7 mouse cellular contexts compared by ENCODE assay signal in the genomic region with DNA sequence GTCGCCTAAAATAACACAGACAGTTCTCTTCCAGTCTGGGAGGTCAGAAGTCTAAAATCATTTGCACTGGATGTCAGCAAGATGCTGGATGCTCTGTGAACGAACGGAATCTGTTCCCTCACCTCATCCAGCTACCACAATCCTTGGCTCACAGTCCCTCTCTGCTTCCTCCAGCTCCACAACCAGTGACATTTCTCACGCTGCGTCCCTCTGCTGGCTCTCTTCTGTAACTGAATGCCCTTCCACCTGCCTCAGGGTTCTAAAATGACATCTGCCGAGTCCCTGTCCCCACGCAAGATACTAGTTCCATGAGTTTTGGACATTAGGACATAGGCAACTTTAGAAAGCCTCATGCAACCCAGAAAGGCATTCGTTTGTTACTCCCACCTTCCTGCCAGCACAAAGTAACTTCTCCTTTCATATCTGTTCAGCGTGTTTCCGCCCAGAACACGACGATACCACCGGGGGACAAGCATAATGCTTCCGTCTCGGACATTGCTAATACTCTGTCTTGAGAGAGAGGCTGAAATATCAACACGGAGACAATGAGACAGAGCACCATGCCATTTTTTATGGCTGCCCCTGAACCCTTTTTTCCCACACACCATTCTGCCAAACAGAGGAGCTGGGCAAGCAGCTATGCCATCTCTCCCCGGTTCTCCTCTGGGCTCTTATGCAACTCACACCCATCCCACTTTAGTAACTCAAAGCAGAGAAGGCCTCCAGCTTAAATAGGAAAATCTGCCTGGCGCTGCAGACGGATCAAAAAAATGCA. TPM values are rescaled to one million over a fixed set of nuclear protein-coding genes. Genes with fewer than 3 reads are reported as not detected.
DNase-seq lines count a peak whose midpoint lies in the region; ATAC-seq and TF ChIP-seq lines count a peak whose summit lies in the region.

No protein-coding gene starts in this region.

- WGBS in kidney, embryonic 16.5 days = 64% methylated on average over 19 of the region's 19 CpGs
- 56% methylated on average over 19 of the region's 19 CpGs for WGBS in intestine, embryonic 16.5 days
- WGBS in stomach, postnatal 0 days = 54% methylated on average over 19 of the region's 19 CpGs

- H3K27me3 ChIP-seq in kidney, embryonic 16.5 days (ENCODE audit: insufficient read depth, low read length) = no peaks in the 10 kb centered on the region
- no peaks in the 10 kb centered on the region for H3K27me3 ChIP-seq in intestine, embryonic 16.5 days (replicated peaks; ENCODE audit: control insufficient read depth, insufficient read depth, low read length)
- H3K27me3 ChIP-seq in stomach, postnatal 0 days (ENCODE audit: control insufficient read depth, insufficient read depth, low read length) = no peaks in the 10 kb centered on the region

- DNase-seq in kidney, adult 18-20 months = no peak
- peak; percentile 9 to 13 for DNase-seq in B cell, adult 2 months
- DNase-seq in adipocyte (ENCODE audit: low spot score) (peak; percentile 6), liver (no peak)
- no peak for DNase-seq in stomach, postnatal 0 days (ENCODE audit: low spot score)

- TF ChIP-seq EP300 in stomach, postnatal 0 days (optimal IDR thresholded peaks at IDR 0.05) = no peak

- H3K4me3 ChIP-seq in kidney, embryonic 16.5 days (ENCODE audit: low read length) = no peak overlapping the region
- no peak overlapping the region for H3K4me3 ChIP-seq in intestine, embryonic 16.5 days (ENCODE audit: low read length)
- no peak overlapping the region for H3K4me3 ChIP-seq in stomach, postnatal 0 days (ENCODE audit: low read depth, low read length)

- peaks cover 38% of the 10 kb centered on the region for H3K4me1 ChIP-seq in kidney, embryonic 16.5 days (ENCODE audit: insufficient read depth, low read length)
- H3K4me1 ChIP-seq in intestine, embryonic 16.5 days (ENCODE audit: control insufficient read depth, insufficient read depth, low read length) = peaks cover 25% of the 10 kb centered on the region
- 0 out of 2 replicates have a peak, but pooled peaks cover 11% of the 10 kb centered on the region for H3K4me1 ChIP-seq in stomach, postnatal 0 days (replicated peaks; ENCODE audit: control insufficient read depth, insufficient read depth)

- peak; percentile 42 for TF ChIP-seq CTCF in stomach, postnatal 0 days (IDR thresholded peaks at IDR 0.05; ENCODE audit: low read depth)

- peak overlapping the region; percentile 41 for H3K27ac ChIP-seq in kidney, embryonic 16.5 days (ENCODE audit: low read length)
- H3K27ac ChIP-seq in intestine, embryonic 16.5 days (ENCODE audit: low read length) = peak overlapping the region; percentile 78
- H3K27ac ChIP-seq in stomach, postnatal 0 days (replicated peaks) = peak overlapping the region; percentile 71; the same call in 1 of the 2 replicates

- no peaks in the 10 kb centered on the region for H3K9me3 ChIP-seq in kidney, embryonic 16.5 days (ENCODE audit: low read length)
- no peaks in the 10 kb centered on the region for H3K9me3 ChIP-seq in intestine, embryonic 16.5 days (ENCODE audit: control insufficient read depth, low read length)
- H3K9me3 ChIP-seq in stomach, postnatal 0 days (ENCODE audit: control insufficient read depth, low read length) = no peaks in the 10 kb centered on the region

- no peak for ATAC-seq in kidney, embryonic 16.5 days (ENCODE audit: low FRiP score, low TSS enrichment)
- no peak for ATAC-seq in intestine, embryonic 16.5 days
- no peak for ATAC-seq in stomach, postnatal 0 days (ENCODE audit: low FRiP score, low TSS enrichment)

- H3K36me3 ChIP-seq in kidney, embryonic 16.5 days (ENCODE audit: insufficient read depth, low read length) = no peaks in the 10 kb centered on the region
- H3K36me3 ChIP-seq in intestine, embryonic 16.5 days (ENCODE audit: control insufficient read depth, insufficient read depth, low read length) = no peaks in the 10 kb centered on the region
- no peaks in the 10 kb centered on the region for H3K36me3 ChIP-seq in stomach, postnatal 0 days (ENCODE audit: control insufficient read depth, insufficient read depth, low read length)

- H3K4me2 ChIP-seq in kidney, embryonic 16.5 days (replicated peaks; ENCODE audit: low read depth, low read length) = no peak overlapping the region
- no peak overlapping the region for H3K4me2 ChIP-seq in intestine, embryonic 16.5 days (ENCODE audit: low read depth, low read length)
- H3K4me2 ChIP-seq in stomach, postnatal 0 days (replicated peaks; ENCODE audit: low read depth) = no peak overlapping the region

- no peak overlapping the region for H3K9ac ChIP-seq in kidney, embryonic 16.5 days (replicated peaks; ENCODE audit: low read length)
- no peak overlapping the region for H3K9ac ChIP-seq in intestine, embryonic 16.5 days (ENCODE audit: low read depth, low read length)
- no peak overlapping the region for H3K9ac ChIP-seq in stomach, postnatal 0 days (ENCODE audit: low read length)

RNA-seq across cellular contexts. Expression of a gene that starts 27.6 kb away (rescaled TPM):
- polyA plus RNA-seq in kidney, embryonic 16.5 days (2015; fragmentation: Nextera tagmentation; extraction: Ambion mirVana) = 3.6 and 4.7 TPM in 2 replicates
- 3.0 and 3.7 TPM in 2 replicates for polyA plus RNA-seq in intestine, embryonic 16.5 days (2015; fragmentation: Nextera tagmentation; extraction: Ambion mirVana)
- polyA plus RNA-seq in stomach, postnatal 0 days (2015; fragmentation: Nextera tagmentation; extraction: Ambion mirVana) = 2.4 TPM in 2 replicates

Comparison
In these comparisons a context has a peak if more than half of its experiments do, and no peak if none do; other contexts are left out.
1. DNase-seq: peak in B cell, adult 2 months (2 of 2) and adipocyte (single experiment); none in kidney, adult 18-20 months (single experiment), stomach, postnatal 0 days (single experiment) and liver (single experiment).
2. Peak in every context shown above with its lines, with median percentiles within 50 percentile points of each other: H3K27ac ChIP-seq.